Mouse (Mus musculus) stomach, embryonic 16.5 days (tissue): ENCODE data around the gene Vpreb3. TPM values are rescaled to one million over a fixed set of nuclear protein-coding genes. Genes with fewer than 3 reads are reported as not detected.
"Not testable (repeated sequence)": the region's sequence is repeated elsewhere in the genome, so short reads cannot be mapped to it uniquely, and the experiment has no call there.

Source experiments
- ATAC-seq: fragments of 200-750 bp; cut with Nextera tagmentation; 2 replicates; pipeline ENCODE4 v1.8.0; 2017; ENCODE audit warnings: moderate number of reproducible peaks, moderate TSS enrichment; ENCODE audit not compliant: insufficient read depth, low FRiP score
- H3K27ac ChIP-seq: fragments of 300-500 bp; sonication (generic); 2 replicates; pipeline ENCODE4 v1.5.1; 2014; ENCODE audit warnings: low read length
- H3K27me3 ChIP-seq: fragments of 300-500 bp; sonication (generic); 2 replicates; pipeline ENCODE4 v1.6.1; 2014; ENCODE audit warnings: low read length, control low read depth, mixed read lengths; ENCODE audit not compliant: control insufficient read depth, insufficient read depth
- H3K36me3 ChIP-seq: fragments of 300-500 bp; sonication (generic); 2 replicates; pipeline ENCODE4 v1.6.1; 2014; ENCODE audit warnings: low read length; ENCODE audit not compliant: control insufficient read depth, insufficient read depth
- H3K4me1 ChIP-seq: fragments of 300-500 bp; sonication (generic); 2 replicates; pipeline ENCODE4 v1.6.1; 2014; ENCODE audit warnings: low read length, control low read depth, mixed read lengths; ENCODE audit not compliant: control insufficient read depth, insufficient read depth
- H3K4me2 ChIP-seq: fragments of 300-500 bp; sonication (generic); 2 replicates; pipeline ENCODE4 v1.6.1; 2014; ENCODE audit warnings: low read depth, low read length, mixed read lengths
- H3K4me3 ChIP-seq: fragments of 300-500 bp; sonication (generic); replicated peaks from 2 replicates; pipeline ENCODE4 v1.5.1; 2014; ENCODE audit warnings: mild to moderate bottlenecking, low read length
- H3K9ac ChIP-seq: fragments of 300-500 bp; sonication (generic); 2 replicates; pipeline ENCODE4 v1.6.1; 2014; ENCODE audit warnings: low read length
- H3K9me3 ChIP-seq: fragments of 300-500 bp; sonication (generic); replicated peaks from 2 replicates; pipeline ENCODE4 v1.6.1; 2016; ENCODE audit warnings: low read length, control low read depth; ENCODE audit not compliant: control insufficient read depth
- WGBS: fragments of 180-500 bp; shearing (Covaris S2); extraction: QIAGEN DNeasy Blood & Tissue Kit; methylation state at CpG from one replicate; pipeline ENCODE4 v1.1.7; 2014; 5-methylcytosine and 5-hydroxymethylcytosine counted together
- polyA plus RNA-seq: library from polyadenylated mRNA; unstranded; fragments of >200 nt; fragmentation: Nextera tagmentation; extraction: Ambion mirVana; gene quantifications from 2 replicates; pipeline ENCODE4 v1.2.1, GENCODE M21; 2015

Vpreb3 gene
- polyA plus RNA-seq, 1 experiment from 2014 or later = 2.1 TPM

GRCm38 (mm10) chr10:75979432-75979831 lies 36.6 kb downstream of the Vpreb3 start:
- no peak overlapping the region for H3K27ac ChIP-seq
- no peaks in the 10 kb centered on the region for H3K9me3 ChIP-seq
- no peaks in the 10 kb centered on the region for H3K4me1 ChIP-seq
- no peak overlapping the region for H3K9ac ChIP-seq
- H3K4me3 ChIP-seq = no peak overlapping the region
- H3K4me2 ChIP-seq = no peak overlapping the region
- WGBS = 80% methylated on average over 3 of the region's 3 CpGs
- H3K27me3 ChIP-seq = no peaks in the 10 kb centered on the region
- no peak for ATAC-seq
- no peaks in the 10 kb centered on the region for H3K36me3 ChIP-seq

GRCm38 (mm10) chr10:75990430-75991042 lies 47.7 kb downstream of the Vpreb3 start:
- Histone ChIP-seq H3K4me2 (no peak overlapping the region), H3K9me3 (no peaks in the 10 kb centered on the region), H3K4me1 (no peaks in the 10 kb centered on the region), H3K27me3 (no peaks in the 10 kb centered on the region), H3K9ac (no peak overlapping the region), H3K27ac (no peak overlapping the region), H3K36me3 (no peaks in the 10 kb centered on the region), H3K4me3 (no peak overlapping the region)
- no peak for ATAC-seq
- 78% methylated on average over 4 of the region's 4 CpGs for WGBS

- no peaks in the 10 kb centered on the region for H3K4me1 ChIP-seq
- H3K27ac ChIP-seq = no peak overlapping the region
- no peaks in the 10 kb centered on the region for H3K36me3 ChIP-seq
- no peaks in the 10 kb centered on the region for H3K9me3 ChIP-seq
- no peaks in the 10 kb centered on the region for H3K27me3 ChIP-seq
- 84% methylated on average over 15 of the region's 15 CpGs for WGBS
- no peak overlapping the region for H3K4me3 ChIP-seq
- no peak overlapping the region for H3K4me2 ChIP-seq
- no peak for ATAC-seq
- H3K9ac ChIP-seq = no peak overlapping the region
Measured at GRCm38 (mm10) chr10:75993616-75994240, 50.9 kb downstream of the Vpreb3 start.

GRCm38 (mm10) chr10:75994531-75995210 lies 51.8 kb downstream of the Vpreb3 start:
- not testable (repeated sequence) for H3K36me3 ChIP-seq, H3K27me3 ChIP-seq, ATAC-seq, H3K9me3 ChIP-seq, H3K27ac ChIP-seq, H3K4me2 ChIP-seq, H3K4me1 ChIP-seq, H3K9ac ChIP-seq, H3K4me3 ChIP-seq
- 76% methylated on average over 12 of the region's 13 CpGs for WGBS

GRCm38 (mm10) chr10:75995463-75995862 lies 52.6 kb downstream of the Vpreb3 start:
- Histone ChIP-seq H3K4me1 (no peaks in the 10 kb centered on the region), H3K9ac (no peak overlapping the region), H3K27me3 (no peaks in the 10 kb centered on the region), H3K4me2 (no peak overlapping the region), H3K36me3 (no peaks in the 10 kb centered on the region), H3K27ac (no peak overlapping the region), H3K4me3 (no peak overlapping the region), H3K9me3 (no peaks in the 10 kb centered on the region)
- ATAC-seq = no peak
- 77% methylated on average over 11 of the region's 11 CpGs for WGBS

GRCm38 (mm10) chr10:75996315-75996714 lies 53.5 kb downstream of the Vpreb3 start:
- Histone ChIP-seq H3K36me3 (no peaks in the 10 kb centered on the region), H3K9ac (no peak overlapping the region), H3K9me3 (no peaks in the 10 kb centered on the region), H3K4me1 (no peaks in the 10 kb centered on the region), H3K27ac (no peak overlapping the region), H3K4me3 (no peak overlapping the region), H3K27me3 (no peaks in the 10 kb centered on the region), H3K4me2 (no peak overlapping the region)
- WGBS = 15% methylated on average over 3 of the region's 3 CpGs
- ATAC-seq = no peak

Other genes starting within 250 kb of the Vpreb3 start
- gene Cabin1, start 178.7 kb upstream of the Vpreb3 start, polyA plus RNA-seq = 29.3 and 34.0 TPM in 2 replicates
- gene Ddt, start 169.6 kb upstream of the Vpreb3 start, polyA plus RNA-seq = 57.1 and 72.9 TPM in 2 replicates
- gene Gm20441, start 162.1 kb upstream of the Vpreb3 start, polyA plus RNA-seq = not detected in 2 replicates
- gene Gstt3, start 161.6 kb upstream of the Vpreb3 start, polyA plus RNA-seq = 50.2 and 55.5 TPM in 2 replicates
- gene Gstt1, start 144.5 kb upstream of the Vpreb3 start, polyA plus RNA-seq = 20.6 and 20.8 TPM in 2 replicates
- not detected in 2 replicates for gene Gstt4, start 120.5 kb upstream of the Vpreb3 start, polyA plus RNA-seq
- 64.8 and 76.9 TPM in 2 replicates for gene Gstt2, start 105.6 kb upstream of the Vpreb3 start, polyA plus RNA-seq
- gene Mif, start 82.8 kb upstream of the Vpreb3 start, polyA plus RNA-seq = 1,459 and 1,538 TPM in 2 replicates
- 9.6 and 11.9 TPM in 2 replicates for gene Derl3, start 49.6 kb upstream of the Vpreb3 start, polyA plus RNA-seq
- gene Smarcb1, start 21.4 kb upstream of the Vpreb3 start, polyA plus RNA-seq = 159 and 162 TPM in 2 replicates
- 83.6 and 97.1 TPM in 2 replicates for gene Chchd10, start 9.9 kb upstream of the Vpreb3 start, polyA plus RNA-seq
- gene Mmp11, start 6.6 kb upstream of the Vpreb3 start, polyA plus RNA-seq = 33.8 and 39.1 TPM in 2 replicates
- 0.75 and 1.0 TPM in 2 replicates for gene Gm867, start 2.4 kb upstream of the Vpreb3 start, polyA plus RNA-seq
- gene Gm5134, start 11.5 kb downstream of the Vpreb3 start, polyA plus RNA-seq = not detected in 2 replicates
- gene Zfp280b, start 89.6 kb downstream of the Vpreb3 start, polyA plus RNA-seq = 15.7 and 15.9 TPM in 2 replicates
- gene Slc5a4b, start 167.9 kb downstream of the Vpreb3 start, polyA plus RNA-seq = 0.15 TPM in 1 of 2 replicates, not detected in the other
- not detected in 2 replicates for gene Slc5a4a, start 204.4 kb downstream of the Vpreb3 start, polyA plus RNA-seq